In genomic region chr17:29006812-29007211, GRCm38 (mm10) we compare ENCODE assay signal across 8 mouse cellular contexts. TPM values are rescaled to one million over a fixed set of nuclear protein-coding genes. Genes with fewer than 3 reads are reported as not detected.
DNase-seq lines count a peak whose midpoint lies in the region; ATAC-seq and TF ChIP-seq lines count a peak whose summit lies in the region.

No protein-coding gene starts in this region.

- no peak for TF ChIP-seq POLR2A in bone marrow, adult 2 months (IDR thresholded peaks at IDR 0.05; ENCODE audit: borderline replicate concordance, control insufficient read depth, low read depth, low read length)

- H3K4me3 ChIP-seq in bone marrow, adult 2 months (replicated peaks; ENCODE audit: control insufficient read depth, low read depth, low read length) = peak overlapping the region; percentile 100
- peak overlapping the region; percentile 92 for H3K4me3 ChIP-seq in hindbrain, embryonic 10.5 days
- peak overlapping the region; percentile 89 for H3K4me3 ChIP-seq in lung, postnatal 0 days (ENCODE audit: low read depth, low read length)

- peak overlapping the region; percentile 84 for H3K4me2 ChIP-seq in lung, postnatal 0 days (replicated peaks; ENCODE audit: low read depth, low read length)

- H3K9ac ChIP-seq in lung, postnatal 0 days (replicated peaks; ENCODE audit: low read depth) = peak overlapping the region; percentile 88

- 2% methylated on average over 7 of the region's 7 CpGs for WGBS in bone marrow, adult 2 months
- 12% methylated on average over 7 of the region's 7 CpGs for WGBS in hindbrain, embryonic 10.5 days
- WGBS in lung, postnatal 0 days = 2% methylated on average over 7 of the region's 7 CpGs

- H3K9me3 ChIP-seq in hindbrain, embryonic 10.5 days = no peaks in the 10 kb centered on the region
- H3K9me3 ChIP-seq in lung, postnatal 0 days (ENCODE audit: low read length) = no peaks in the 10 kb centered on the region

- H3K27me3 ChIP-seq in hindbrain, embryonic 10.5 days (ENCODE audit: insufficient read depth, poor library complexity, severe bottlenecking) = no peaks in the 10 kb centered on the region
- H3K27me3 ChIP-seq in lung, postnatal 0 days (replicated peaks; ENCODE audit: insufficient read depth, low read length) = no peaks in the 10 kb centered on the region

- peak; percentile 92 for DNase-seq in heart, adult 11 months
- DNase-seq in heart, postnatal 14 days = no peak
- DNase-seq in hindbrain, embryonic 10.5 days (ENCODE audit: low spot score) = no peak
- DNase-seq in lung, postnatal 0 days (ENCODE audit: low spot score) = peak; percentile 62
- no peak for DNase-seq in yolk sac, embryonic 10.5 days (ENCODE audit: low spot score)
- no peak for DNase-seq in cerebellum, adult 11 months
- DNase-seq in left cerebral cortex, postnatal 4 days = no peak

- TF ChIP-seq EP300 in lung, postnatal 0 days (IDR thresholded peaks at IDR 0.05) = peak; percentile 46

- peak overlapping the region; percentile 95 for H3K27ac ChIP-seq in bone marrow, adult 2 months (ENCODE audit: control insufficient read depth, insufficient read depth, low read depth, low read length, poor library complexity)
- H3K27ac ChIP-seq in hindbrain, embryonic 10.5 days = peak overlapping the region; percentile 98
- peak overlapping the region; percentile 93 for H3K27ac ChIP-seq in lung, postnatal 0 days (ENCODE audit: low read length)

- peak; percentile 23; the same call in 1 of the 2 replicates for ATAC-seq in lung, postnatal 0 days

- intact Hi-C loops in heart, postnatal 14 days (cut with DNase I) = loop anchor here (5.0 kb wide), 1 partner anchor 55 kb away; the partner anchor contains the start of gene Kctd20
- intact Hi-C loops in left cerebral cortex, postnatal 4 days (cut with DNase I) = no loop called here

- H3K36me3 ChIP-seq in hindbrain, embryonic 10.5 days = peaks cover 16% of the 10 kb centered on the region
- H3K36me3 ChIP-seq in lung, postnatal 0 days (ENCODE audit: insufficient read depth, low read length) = no peaks in the 10 kb centered on the region

- TF ChIP-seq CTCF in bone marrow, adult 2 months (IDR thresholded peaks at IDR 0.05; ENCODE audit: control insufficient read depth, insufficient read depth, low read length) = no peak
- no peak for TF ChIP-seq CTCF in lung, postnatal 0 days (IDR thresholded peaks at IDR 0.05)

- peaks cover 8% of the 10 kb centered on the region for H3K4me1 ChIP-seq in bone marrow, adult 2 months (ENCODE audit: control insufficient read depth, insufficient read depth, low read length)
- peaks cover 25% of the 10 kb centered on the region for H3K4me1 ChIP-seq in hindbrain, embryonic 10.5 days (replicated peaks)
- H3K4me1 ChIP-seq in lung, postnatal 0 days (ENCODE audit: insufficient read depth, low read depth, low read length) = no peaks in the 10 kb centered on the region

RNA-seq across cellular contexts. Expression of gene Stk38, which starts 1.0 kb away (rescaled TPM):
- 10 to 100 TPM; 47.6 to 48.8 TPM for total RNA-seq in heart, postnatal 14 days (2021)
- polyA plus RNA-seq in bone marrow, adult 2 months (2011; ENCODE audit: insufficient read depth, insufficient read length, low replicate concordance, missing spikeins) = 139 and 214 TPM in 2 replicates
- 131 and 133 TPM in 2 replicates for polyA plus RNA-seq in hindbrain, embryonic 10.5 days (2016; fragmentation: Nextera tagmentation; extraction: Ambion mirVana)
- 60.3 and 61.1 TPM in 2 replicates for polyA plus RNA-seq in lung, postnatal 0 days (2015; fragmentation: Nextera tagmentation; extraction: Ambion mirVana)
- total RNA-seq in left cerebral cortex, postnatal 4 days (2021) = 10 to 100 TPM; 83.3 to 93.2 TPM

RNA-seq across cellular contexts. Expression of gene Srsf3, which starts 25.6 kb away (rescaled TPM):
- total RNA-seq in heart, postnatal 14 days (2021) = 100 to 1,000 TPM in 1 of 2 experiments, 10 to 100 TPM in 1; 99.7 to 120 TPM
- 212 and 214 TPM in 2 replicates for polyA plus RNA-seq in bone marrow, adult 2 months (2011; ENCODE audit: insufficient read depth, insufficient read length, low replicate concordance, missing spikeins)
- polyA plus RNA-seq in hindbrain, embryonic 10.5 days (2016; fragmentation: Nextera tagmentation; extraction: Ambion mirVana) = 723 and 795 TPM in 2 replicates
- polyA plus RNA-seq in lung, postnatal 0 days (2015; fragmentation: Nextera tagmentation; extraction: Ambion mirVana) = 229 and 238 TPM in 2 replicates
- total RNA-seq in left cerebral cortex, postnatal 4 days (2021) = 100 to 1,000 TPM; 220 to 228 TPM

RNA-seq across cellular contexts. Expression of gene Kctd20, which starts 55.1 kb away (rescaled TPM):
- 10 to 100 TPM; 59.5 to 62.6 TPM for total RNA-seq in heart, postnatal 14 days (2021)
- 50.2 and 81.5 TPM in 2 replicates for polyA plus RNA-seq in bone marrow, adult 2 months (2011; ENCODE audit: insufficient read depth, insufficient read length, low replicate concordance, missing spikeins)
- polyA plus RNA-seq in hindbrain, embryonic 10.5 days (2016; fragmentation: Nextera tagmentation; extraction: Ambion mirVana) = 103 and 111 TPM in 2 replicates
- 44.3 and 49.5 TPM in 2 replicates for polyA plus RNA-seq in lung, postnatal 0 days (2015; fragmentation: Nextera tagmentation; extraction: Ambion mirVana)
- total RNA-seq in left cerebral cortex, postnatal 4 days (2021) = 100 to 1,000 TPM in 1 of 2 experiments, 10 to 100 TPM in 1; 99.1 to 109 TPM

Comparison
In these comparisons a context has a peak if more than half of its experiments do, and no peak if none do; other contexts are left out.
1. DNase-seq: peak in heart, adult 11 months (single experiment) and lung, postnatal 0 days (single experiment); none in heart, postnatal 14 days (0 of 2), hindbrain, embryonic 10.5 days (single experiment), yolk sac, embryonic 10.5 days (single experiment), cerebellum, adult 11 months (single experiment) and left cerebral cortex, postnatal 4 days (single experiment).
2. Peak in every context shown above with its lines, with median percentiles within 50 percentile points of each other: H3K27ac ChIP-seq and H3K4me3 ChIP-seq.